Mouse (Mus musculus): Measurements from ENCODE around the gene Vps8. TPM values are rescaled to one million over a fixed set of nuclear protein-coding genes. Genes with fewer than 3 reads are reported as not detected.

Vps8 gene
- polyA plus RNA-seq, 1 experiment from 2014 or later, result 18.9 TPM

- no peak for DNase-seq (ENCODE audit: low spot score)
- Histone ChIP-seq H3K27me3 (ENCODE audit: low read depth, poor library complexity, severe bottlenecking) (no peaks in the 10 kb centered on the region), H3K27ac (replicated peaks) (no peak overlapping the region), H3K4me1 (peaks cover 21% of the 10 kb centered on the region), H3K4me3 (no peak overlapping the region), H3K36me3 (peaks cover 5% of the 10 kb centered on the region; the same call in 1 of the 2 replicates), H3K9me3 (replicated peaks) (no peaks in the 10 kb centered on the region)
- 92% methylated on average over 8 of the region's 8 CpGs for WGBS
These were observed 27.0 kb downstream of the Vps8 start for GRCm38 (mm10) chr16:21449890-21450289.

- WGBS, result 81% methylated on average over 6 of the region's 6 CpGs
- H3K27me3 ChIP-seq (ENCODE audit: low read depth, poor library complexity, severe bottlenecking), result no peaks in the 10 kb centered on the region
These were observed 29.7 kb downstream of the Vps8 start for GRCm38 (mm10) chr16:21452569-21452968.

DNA sequence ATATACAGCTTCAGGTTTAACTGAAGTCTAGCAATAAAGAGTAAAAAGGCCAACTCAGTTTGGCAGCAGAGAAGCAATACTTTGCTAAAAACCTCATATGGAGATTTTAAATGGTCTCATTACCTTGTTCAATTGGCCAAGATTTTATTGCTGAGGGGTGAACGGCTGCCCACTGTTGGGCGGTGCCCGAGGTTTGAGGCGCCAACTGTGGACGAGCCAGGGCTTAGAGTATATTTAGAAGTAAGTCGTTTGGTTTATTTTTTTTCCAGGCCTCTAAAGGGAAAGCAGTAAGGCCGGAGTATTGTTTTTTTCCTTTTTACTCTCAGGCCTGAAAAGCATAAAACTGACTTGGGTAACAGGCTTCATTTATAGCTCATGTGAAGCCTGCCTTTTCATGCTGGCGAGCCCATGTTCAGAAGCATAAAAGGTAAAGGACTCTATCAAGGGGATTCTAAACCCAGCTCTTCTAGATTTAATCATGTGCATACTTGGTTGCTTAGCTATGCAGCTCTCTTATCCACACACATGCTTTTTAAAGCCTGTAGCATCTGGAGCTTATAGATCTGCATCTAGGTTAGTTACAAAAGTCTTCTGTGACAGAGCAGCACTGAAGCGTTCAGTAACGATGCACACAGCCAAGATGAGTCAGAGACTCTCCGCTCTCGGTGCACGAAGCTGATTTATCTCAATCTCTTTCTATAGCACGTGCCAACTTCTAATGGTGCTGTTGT, 34.9 kb downstream of the Vps8 start:
- Histone ChIP-seq H3K27me3 (ENCODE audit: low read depth, poor library complexity, severe bottlenecking) (no peaks in the 10 kb centered on the region), H3K36me3 (peaks cover 61% of the 10 kb centered on the region), H3K4me3 (no peak overlapping the region), H3K9me3 (replicated peaks) (no peaks in the 10 kb centered on the region), H3K4me1 (0 out of 2 replicates have a peak, but pooled peaks cover 7% of the 10 kb centered on the region), H3K27ac (replicated peaks) (no peak overlapping the region)
- 92% methylated on average over 14 of the region's 14 CpGs for WGBS
- DNase-seq (ENCODE audit: low spot score), result no peak

More at GRCm38 (mm10) chr16:21452569-21452968, 29.7 kb downstream of the Vps8 start:
- no peak for DNase-seq (ENCODE audit: low spot score)
- Histone ChIP-seq H3K4me1 (no peaks in the 10 kb centered on the region), H3K36me3 (peaks cover 21% of the 10 kb centered on the region; the same call in 1 of the 2 replicates), H3K4me3 (no peak overlapping the region), H3K9me3 (replicated peaks) (no peaks in the 10 kb centered on the region), H3K27ac (replicated peaks) (no peak overlapping the region)

- H3K27me3 ChIP-seq (ENCODE audit: low read depth, poor library complexity, severe bottlenecking), result no peaks in the 10 kb centered on the region
- no peak overlapping the region for H3K27ac ChIP-seq (replicated peaks)
- 80% methylated on average over 8 of the region's 8 CpGs for WGBS
- no peak overlapping the region for H3K4me3 ChIP-seq
- no peak for DNase-seq (ENCODE audit: low spot score)
- H3K9me3 ChIP-seq (replicated peaks), result 0 out of 2 replicates have a peak, but pooled peaks cover 7% of the 10 kb centered on the region
- H3K36me3 ChIP-seq, result peaks cover 62% of the 10 kb centered on the region
- 0 out of 2 replicates have a peak, but pooled peaks cover 7% of the 10 kb centered on the region for H3K4me1 ChIP-seq
These were observed 43.0 kb downstream of the Vps8 start for GRCm38 (mm10) chr16:21465868-21466267.

DNA sequence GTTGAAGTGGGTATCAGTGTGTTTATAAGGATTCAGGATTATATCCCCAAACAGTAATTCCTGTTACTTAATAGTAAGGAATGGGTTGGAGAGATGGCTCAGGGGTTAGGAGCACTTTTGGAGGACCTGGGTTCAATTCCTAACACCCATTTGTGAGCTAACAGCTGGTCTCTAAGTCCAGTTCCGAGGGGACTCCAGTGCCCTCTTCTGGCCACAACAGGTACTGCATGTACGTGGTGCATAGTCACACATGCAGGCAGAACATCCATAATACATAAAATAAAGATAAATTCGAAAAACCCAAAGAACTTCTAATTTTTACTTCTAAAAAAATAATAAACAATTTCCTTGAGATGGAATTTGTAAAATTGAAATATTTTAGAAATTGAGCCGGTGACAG, 47.5 kb downstream of the Vps8 start:
- Histone ChIP-seq H3K27ac (replicated peaks) (no peak overlapping the region), H3K36me3 (peaks cover 66% of the 10 kb centered on the region), H3K4me1 (no peaks in the 10 kb centered on the region), H3K4me3 (no peak overlapping the region), H3K27me3 (ENCODE audit: low read depth, poor library complexity, severe bottlenecking) (no peaks in the 10 kb centered on the region), H3K9me3 (replicated peaks) (peaks cover 10% of the 10 kb centered on the region; the same call in 1 of the 2 replicates)
- 86% methylated on average over 4 of the region's 4 CpGs for WGBS
- DNase-seq (ENCODE audit: low spot score), result no peak

GRCm38 (mm10) chr16:21477074-21477473, 54.2 kb downstream of the Vps8 start:
- no peaks in the 10 kb centered on the region for H3K4me1 ChIP-seq
- WGBS, result 97% methylated on average over 4 of the region's 4 CpGs
- no peak overlapping the region for H3K27ac ChIP-seq (replicated peaks)
- peaks cover 3% of the 10 kb centered on the region; the same call in 1 of the 2 replicates for H3K9me3 ChIP-seq (replicated peaks)
- no peak for DNase-seq (ENCODE audit: low spot score)
- H3K4me3 ChIP-seq, result no peak overlapping the region
- H3K27me3 ChIP-seq (ENCODE audit: low read depth, poor library complexity, severe bottlenecking), result no peaks in the 10 kb centered on the region
- H3K36me3 ChIP-seq, result peaks cover 71% of the 10 kb centered on the region

DNA sequence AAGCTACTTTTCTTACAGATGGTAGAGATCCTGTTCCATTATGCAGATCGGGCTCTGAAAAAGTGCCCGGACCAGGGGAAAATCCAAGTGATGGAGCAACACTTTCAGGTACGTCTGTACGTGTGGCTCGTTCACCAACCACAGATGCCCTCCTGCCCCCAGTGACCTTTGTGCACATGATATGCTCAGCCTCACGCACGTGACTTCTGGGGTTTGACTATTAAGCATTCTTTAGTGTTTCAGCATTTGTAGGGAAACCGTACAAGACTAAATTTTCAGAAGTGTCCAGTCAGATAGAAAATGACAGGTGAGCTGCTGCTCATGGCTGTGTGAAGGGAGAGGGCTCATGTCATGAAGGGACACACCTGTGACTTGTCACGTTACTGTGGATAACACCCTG, 55.5 kb downstream of the Vps8 start:
- Histone ChIP-seq H3K36me3 (peaks cover 58% of the 10 kb centered on the region), H3K9me3 (replicated peaks) (peaks cover 3% of the 10 kb centered on the region; the same call in 1 of the 2 replicates), H3K4me3 (no peak overlapping the region), H3K27me3 (ENCODE audit: low read depth, poor library complexity, severe bottlenecking) (no peaks in the 10 kb centered on the region), H3K27ac (replicated peaks) (no peak overlapping the region), H3K4me1 (no peaks in the 10 kb centered on the region)
- DNase-seq (ENCODE audit: low spot score), result no peak
- WGBS, result 91% methylated on average over 9 of the region's 9 CpGs

- 91% methylated on average over 5 of the region's 5 CpGs for WGBS
- no peak for DNase-seq (ENCODE audit: low spot score)
- Histone ChIP-seq H3K4me1 (no peaks in the 10 kb centered on the region), H3K27ac (replicated peaks) (no peak overlapping the region), H3K27me3 (ENCODE audit: low read depth, poor library complexity, severe bottlenecking) (no peaks in the 10 kb centered on the region), H3K4me3 (no peak overlapping the region), H3K36me3 (peaks cover 10% of the 10 kb centered on the region; the same call in 1 of the 2 replicates), H3K9me3 (replicated peaks) (no peaks in the 10 kb centered on the region)
These were observed 60.9 kb downstream of the Vps8 start for GRCm38 (mm10) chr16:21483803-21484202.

GRCm38 (mm10) chr16:21485716-21486115, 62.8 kb downstream of the Vps8 start:
- no peak overlapping the region for H3K4me3 ChIP-seq
- no peaks in the 10 kb centered on the region for H3K4me1 ChIP-seq
- WGBS, result 70% methylated on average over 5 of the region's 5 CpGs
- no peak overlapping the region for H3K27ac ChIP-seq (replicated peaks)
- H3K9me3 ChIP-seq (replicated peaks), result no peaks in the 10 kb centered on the region
- H3K27me3 ChIP-seq (ENCODE audit: low read depth, poor library complexity, severe bottlenecking), result no peaks in the 10 kb centered on the region
- no peaks in the 10 kb centered on the region for H3K36me3 ChIP-seq
- DNase-seq (ENCODE audit: low spot score), result no peak

DNA sequence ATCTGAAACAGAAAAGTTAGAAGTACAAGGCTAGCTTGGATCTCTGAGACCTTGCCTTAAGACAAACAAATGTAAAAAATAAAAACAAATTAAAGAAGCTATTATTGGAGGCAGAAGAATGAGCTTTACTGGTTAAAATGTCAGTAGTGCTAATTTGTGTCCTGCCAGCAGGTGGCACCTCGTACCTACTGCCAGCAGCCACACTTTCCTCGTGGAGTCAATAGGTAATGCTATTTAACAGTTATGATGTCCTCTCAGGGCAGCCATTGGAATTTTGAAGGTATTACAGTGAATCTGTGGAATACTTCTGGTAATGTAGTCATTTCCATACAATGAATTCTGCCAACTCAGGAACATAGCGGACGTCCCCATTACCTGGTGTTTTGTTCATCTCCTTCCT, 65.5 kb downstream of the Vps8 start:
- H3K36me3 ChIP-seq, result no peaks in the 10 kb centered on the region
- no peaks in the 10 kb centered on the region for H3K27me3 ChIP-seq (ENCODE audit: low read depth, poor library complexity, severe bottlenecking)
- no peak overlapping the region for H3K27ac ChIP-seq (replicated peaks)
- no peak overlapping the region for H3K4me3 ChIP-seq
- peaks cover 11% of the 10 kb centered on the region for H3K4me1 ChIP-seq
- H3K9me3 ChIP-seq (replicated peaks), result no peaks in the 10 kb centered on the region
- peak; percentile 33 for DNase-seq (ENCODE audit: low spot score)
- WGBS, result 60% methylated on average over 4 of the region's 4 CpGs

- Histone ChIP-seq H3K36me3 (peaks cover 11% of the 10 kb centered on the region), H3K4me3 (no peak overlapping the region), H3K27ac (replicated peaks) (peak overlapping the region; percentile 28), H3K9me3 (replicated peaks) (no peaks in the 10 kb centered on the region), H3K4me1 (peaks cover 11% of the 10 kb centered on the region), H3K27me3 (ENCODE audit: low read depth, poor library complexity, severe bottlenecking) (no peaks in the 10 kb centered on the region)
- 76% methylated on average over 5 of the region's 5 CpGs for WGBS
- no peak for DNase-seq (ENCODE audit: low spot score)
These were observed 69.4 kb downstream of the Vps8 start for GRCm38 (mm10) chr16:21492346-21492745.

- Histone ChIP-seq H3K27ac (replicated peaks) (peak overlapping the region; percentile 28), H3K9me3 (replicated peaks) (no peaks in the 10 kb centered on the region), H3K36me3 (peaks cover 11% of the 10 kb centered on the region), H3K4me3 (no peak overlapping the region), H3K4me1 (peaks cover 11% of the 10 kb centered on the region), H3K27me3 (ENCODE audit: low read depth, poor library complexity, severe bottlenecking) (no peaks in the 10 kb centered on the region)
- DNase-seq (ENCODE audit: low spot score), result no peak
- WGBS, result 53% methylated on average over 2 of the region's 2 CpGs
These were observed 70.0 kb downstream of the Vps8 start for GRCm38 (mm10) chr16:21492894-21493293.

GRCm38 (mm10) chr16:21494681-21495080, 71.8 kb downstream of the Vps8 start:
- 92% methylated on average over 6 of the region's 6 CpGs for WGBS
- H3K4me1 ChIP-seq, result peaks cover 17% of the 10 kb centered on the region
- no peaks in the 10 kb centered on the region for H3K27me3 ChIP-seq (ENCODE audit: low read depth, poor library complexity, severe bottlenecking)
- H3K9me3 ChIP-seq (replicated peaks), result no peaks in the 10 kb centered on the region
- H3K27ac ChIP-seq (replicated peaks), result no peak overlapping the region
- H3K36me3 ChIP-seq, result peaks cover 11% of the 10 kb centered on the region
- H3K4me3 ChIP-seq, result no peak overlapping the region
- no peak for DNase-seq (ENCODE audit: low spot score)
